Mouse (Mus musculus) hindbrain, embryonic 10.5 days (tissue): ENCODE results near the gene Olfr1416. TPM values are rescaled to one million over a fixed set of nuclear protein-coding genes. Genes with fewer than 3 reads are reported as not detected.

Experiments
- DNase-seq: peaks from one replicate; pipeline ENCODE4 v3.0.0-alpha.2; 2017; ENCODE audit warnings: low spot score
- H3K27ac ChIP-seq: fragments of 300-500 bp; sonication (generic); 2 replicates; pipeline ENCODE4 v1.5.1; 2016; ENCODE audit warnings: mild to moderate bottlenecking, moderate library complexity
- H3K27me3 ChIP-seq: fragments of 300-500 bp; sonication (generic); 2 replicates; pipeline ENCODE4 v1.6.1; 2016; ENCODE audit warnings: mild to moderate bottlenecking; ENCODE audit not compliant: poor library complexity, insufficient read depth, severe bottlenecking
- H3K36me3 ChIP-seq: fragments of 300-500 bp; sonication (generic); 2 replicates; pipeline ENCODE4 v1.6.1; 2016; ENCODE audit warnings: mild to moderate bottlenecking, moderate library complexity
- H3K4me1 ChIP-seq: fragments of 300-500 bp; sonication (generic); replicated peaks from 2 replicates; pipeline ENCODE4 v1.6.1; 2016; ENCODE audit warnings: mild to moderate bottlenecking
- H3K4me3 ChIP-seq: fragments of 300-500 bp; sonication (generic); 2 replicates; pipeline ENCODE4 v1.5.1; 2016; ENCODE audit warnings: mild to moderate bottlenecking, moderate library complexity
- H3K9me3 ChIP-seq: fragments of 300-500 bp; sonication (generic); 2 replicates; pipeline ENCODE4 v1.6.1; 2016; ENCODE audit warnings: mild to moderate bottlenecking, moderate library complexity
- WGBS: fragments of 180-500 bp; shearing (Covaris S2); methylation state at CpG from one replicate; pipeline ENCODE4 v1.1.7; 2016; 5-methylcytosine and 5-hydroxymethylcytosine counted together
- polyA plus RNA-seq: library from polyadenylated mRNA; unstranded; fragments of >200 nt; fragmentation: Nextera tagmentation; extraction: Ambion mirVana; gene quantifications from 2 replicates; pipeline ENCODE4 v1.2.1, GENCODE M21; 2016

The Olfr1416 gene
- polyA plus RNA-seq, 1 experiment from 2014 or later, result not detected

DNA sequence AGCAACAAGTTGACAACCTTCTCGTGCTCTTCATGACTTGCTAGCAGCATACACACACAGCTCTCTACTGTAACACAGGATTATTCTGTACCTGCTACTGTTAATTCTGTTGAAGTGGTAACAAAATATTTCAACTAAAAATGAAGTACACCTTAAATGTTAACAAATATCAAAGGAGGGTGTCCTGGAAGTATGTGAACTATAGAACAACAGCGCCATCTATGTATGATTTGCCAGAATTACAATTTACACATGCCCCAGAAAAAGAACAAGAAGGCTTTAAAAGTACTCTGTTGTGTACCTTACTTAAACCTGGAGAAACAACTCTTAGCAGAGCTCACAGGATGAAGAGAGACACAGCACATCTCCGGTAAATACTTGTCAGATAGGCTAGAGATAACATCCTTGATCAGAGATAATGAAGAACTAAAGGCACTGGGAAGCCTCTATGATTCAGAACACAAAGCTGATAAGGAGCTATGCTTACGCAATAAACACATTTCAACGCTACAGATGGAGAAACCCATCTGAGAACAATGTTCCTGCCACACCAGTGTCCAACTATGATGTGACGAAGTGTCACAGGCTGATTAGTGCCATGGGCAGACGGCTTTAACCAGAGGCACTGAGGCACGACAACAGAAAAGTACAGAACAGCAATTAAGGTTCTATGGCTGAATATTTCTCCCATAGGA lies 31.0 kb downstream of the Olfr1416 start:
- Histone ChIP-seq H3K4me1 (no peaks in the 10 kb centered on the region), H3K27me3 (no peaks in the 10 kb centered on the region), H3K36me3 (peaks cover 98% of the 10 kb centered on the region), H3K27ac (no peak overlapping the region), H3K4me3 (no peak overlapping the region), H3K9me3 (no peaks in the 10 kb centered on the region)
- no peak for DNase-seq
- 80% methylated on average over 8 of the region's 8 CpGs for WGBS

GRCm38 (mm10) chr1:92448293-92448692 lies 36.6 kb downstream of the Olfr1416 start:
- Histone ChIP-seq H3K36me3 (peaks cover 97% of the 10 kb centered on the region), H3K4me3 (no peak overlapping the region)

GRCm38 (mm10) chr1:92441453-92442063 lies 43.4 kb downstream of the Olfr1416 start:
- Histone ChIP-seq H3K27ac (0 out of 2 replicates have a peak overlapping the region, but pooled peaks have one; percentile 18), H3K4me3 (no peak overlapping the region), H3K9me3 (no peaks in the 10 kb centered on the region), H3K4me1 (peaks cover 20% of the 10 kb centered on the region), H3K36me3 (peaks cover 85% of the 10 kb centered on the region), H3K27me3 (no peaks in the 10 kb centered on the region)
- DNase-seq, result no peak
- WGBS, result 56% methylated on average over 6 of the region's 6 CpGs

More at GRCm38 (mm10) chr1:92448293-92448692, 36.6 kb downstream of the Olfr1416 start:
- H3K9me3 ChIP-seq, result no peaks in the 10 kb centered on the region
- no peak for DNase-seq
- no peaks in the 10 kb centered on the region for H3K4me1 ChIP-seq
- 86% methylated on average over 3 of the region's 3 CpGs for WGBS
- no peak overlapping the region for H3K27ac ChIP-seq
- H3K27me3 ChIP-seq, result no peaks in the 10 kb centered on the region

DNA sequence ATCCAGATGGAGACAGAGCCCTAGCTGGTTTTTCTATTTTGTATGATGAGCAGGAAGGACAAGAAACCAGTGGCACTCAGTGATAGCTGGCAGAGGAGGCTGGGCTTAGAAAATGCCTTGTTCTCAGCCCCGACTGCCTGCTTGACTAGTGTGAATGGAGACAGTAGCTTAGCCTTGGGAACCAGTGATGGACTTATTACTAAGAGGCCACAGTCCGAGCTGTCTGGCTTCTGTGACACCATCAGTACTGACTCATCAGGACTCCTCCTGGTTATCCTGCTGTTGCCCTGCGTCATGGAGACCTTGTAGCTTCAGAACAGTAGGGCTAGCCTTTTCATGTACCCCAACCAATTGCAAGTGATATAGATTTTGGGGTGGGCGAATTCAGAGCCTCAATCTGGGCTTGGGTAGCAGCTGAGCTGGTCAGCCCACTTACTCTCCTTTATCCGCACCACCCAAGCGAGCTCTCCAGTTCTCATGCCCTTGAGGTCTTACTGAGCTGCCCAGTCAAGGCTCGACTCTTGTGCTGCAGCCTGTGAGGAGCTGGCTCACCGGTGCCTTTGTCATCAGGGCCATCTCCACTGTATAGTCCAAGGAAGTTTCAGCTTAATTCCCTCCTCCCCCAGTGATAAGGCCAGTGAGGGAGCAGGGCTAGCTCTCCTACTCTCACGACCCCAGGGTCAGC lies 44.7 kb downstream of the Olfr1416 start:
- no peak overlapping the region for H3K27ac ChIP-seq
- H3K36me3 ChIP-seq, result peaks cover 73% of the 10 kb centered on the region
- no peaks in the 10 kb centered on the region for H3K27me3 ChIP-seq
- 88% methylated on average over 9 of the region's 9 CpGs for WGBS
- H3K9me3 ChIP-seq, result no peaks in the 10 kb centered on the region
- H3K4me3 ChIP-seq, result no peak overlapping the region
- H3K4me1 ChIP-seq, result peaks cover 20% of the 10 kb centered on the region
- no peak for DNase-seq

DNA sequence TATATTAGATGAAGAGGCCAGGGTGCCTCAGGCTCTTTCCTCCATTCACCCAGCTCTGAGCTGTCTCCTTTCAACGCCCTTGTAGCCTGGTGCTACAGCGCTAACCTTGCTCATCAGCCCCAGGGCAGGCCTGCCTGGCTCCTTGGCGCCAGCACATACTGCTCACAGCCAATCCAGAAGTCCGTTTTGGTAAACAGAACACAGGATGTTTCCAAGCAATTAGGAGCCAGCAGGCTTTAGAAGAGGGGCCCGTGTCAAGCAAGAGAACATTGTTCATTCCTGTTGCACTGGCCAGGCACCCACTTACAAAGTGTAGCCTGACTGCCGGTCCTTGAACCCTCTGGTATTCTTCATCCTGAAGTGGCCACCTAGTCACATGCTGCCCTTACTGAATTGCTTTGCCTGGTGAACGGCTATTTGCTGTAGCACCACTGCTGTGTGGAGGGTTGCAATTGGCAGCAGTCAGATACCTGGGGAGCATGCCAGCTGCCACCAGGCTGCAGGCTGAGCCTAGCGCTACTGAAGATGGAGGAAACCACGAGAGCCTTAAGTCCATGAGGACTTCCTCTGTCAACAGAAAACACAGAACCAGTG lies 47.1 kb downstream of the Olfr1416 start:
- Histone ChIP-seq H3K27me3 (no peaks in the 10 kb centered on the region), H3K27ac (peak overlapping the region; percentile 13; the same call in 1 of the 2 replicates), H3K9me3 (no peaks in the 10 kb centered on the region), H3K4me1 (peaks cover 22% of the 10 kb centered on the region), H3K36me3 (peaks cover 50% of the 10 kb centered on the region), H3K4me3 (no peak overlapping the region)
- no peak for DNase-seq
- WGBS, result 61% methylated on average over 9 of the region's 9 CpGs

DNA sequence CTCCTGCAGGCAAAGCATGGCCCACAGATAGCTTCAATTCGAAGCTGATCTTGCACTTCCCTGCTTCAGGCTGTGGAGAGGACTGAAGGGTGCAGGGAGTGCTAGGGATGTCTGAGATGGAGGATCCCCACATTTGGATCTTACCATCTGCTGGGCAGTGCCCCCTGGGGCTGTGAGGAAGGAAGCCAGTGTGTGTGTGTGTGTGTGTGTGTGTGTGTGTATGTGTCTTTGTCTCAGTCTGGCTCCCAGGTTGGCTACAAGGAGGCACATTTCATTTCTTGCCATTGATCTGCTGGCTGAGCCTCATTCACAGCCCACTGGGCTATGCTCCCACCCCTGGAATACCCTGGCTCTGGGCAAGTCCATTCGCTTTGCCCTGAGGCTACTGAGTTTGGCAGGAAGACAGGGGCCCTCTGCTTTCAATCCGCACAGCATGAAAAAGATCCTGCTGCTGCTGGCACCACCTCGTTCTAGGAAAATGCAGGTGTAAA lies 48.0 kb downstream of the Olfr1416 start:
- DNase-seq, result no peak
- H3K4me3 ChIP-seq, result no peak overlapping the region
- no peak overlapping the region for H3K27ac ChIP-seq
- WGBS, result 53% methylated on average over 4 of the region's 4 CpGs
- no peaks in the 10 kb centered on the region for H3K9me3 ChIP-seq
- no peaks in the 10 kb centered on the region for H3K27me3 ChIP-seq
- peaks cover 41% of the 10 kb centered on the region for H3K36me3 ChIP-seq
- H3K4me1 ChIP-seq, result peaks cover 31% of the 10 kb centered on the region

DNA sequence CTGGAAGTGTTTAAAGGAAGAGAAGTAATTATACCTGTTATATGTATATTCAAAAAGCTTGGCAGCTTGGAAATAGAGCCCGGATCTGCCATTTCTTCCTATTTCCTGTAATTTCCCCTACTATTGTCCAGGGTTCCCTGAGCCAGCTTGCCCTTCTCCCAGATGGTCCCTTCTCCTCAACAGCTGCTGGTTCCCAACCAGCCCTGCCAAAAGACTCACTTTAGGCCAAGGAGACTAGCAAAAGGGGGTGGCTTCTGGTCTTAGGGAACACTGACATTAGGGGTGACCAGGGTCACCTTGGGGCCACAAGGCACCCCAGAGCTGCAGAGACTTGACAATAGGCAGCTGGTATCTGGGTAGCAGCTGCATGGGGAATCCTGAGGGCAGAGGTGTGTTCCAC lies 49.9 kb downstream of the Olfr1416 start:
- Histone ChIP-seq H3K36me3 (peaks cover 25% of the 10 kb centered on the region), H3K27ac (no peak overlapping the region), H3K9me3 (no peaks in the 10 kb centered on the region), H3K4me3 (no peak overlapping the region), H3K4me1 (peaks cover 38% of the 10 kb centered on the region), H3K27me3 (no peaks in the 10 kb centered on the region)
- 86% methylated on average over 1 of the region's 1 CpGs for WGBS
- no peak for DNase-seq

DNA sequence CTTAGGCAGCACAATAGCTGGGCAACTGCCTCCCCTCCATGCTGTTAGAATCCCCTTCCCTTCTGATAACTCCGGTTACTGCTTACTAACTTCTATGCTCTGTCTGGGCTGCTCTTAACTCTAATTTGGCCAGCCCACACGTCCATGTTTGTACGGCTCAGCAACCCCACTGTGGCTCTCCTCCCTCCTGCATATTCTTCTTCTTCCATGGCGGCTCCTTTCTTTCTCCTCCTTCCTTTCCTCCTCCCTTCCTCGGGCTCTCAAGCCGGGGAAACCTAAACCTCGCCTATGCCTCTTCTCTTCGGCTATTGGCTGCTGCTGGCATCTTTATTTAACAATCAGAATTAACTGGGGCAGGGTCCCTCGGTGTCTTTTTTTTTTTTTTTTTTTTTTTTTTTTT lies 52.1 kb downstream of the Olfr1416 start:
- no peak for DNase-seq
- peaks cover 29% of the 10 kb centered on the region for H3K4me1 ChIP-seq
- WGBS, result 68% methylated on average over 9 of the region's 9 CpGs

GRCm38 (mm10) chr1:92432098-92432497 lies 52.8 kb downstream of the Olfr1416 start:
- no peaks in the 10 kb centered on the region for H3K9me3 ChIP-seq
- peak; percentile 29 for DNase-seq
- 38% methylated on average over 4 of the region's 4 CpGs for WGBS
- H3K4me3 ChIP-seq, result no peak overlapping the region
- H3K4me1 ChIP-seq, result peaks cover 22% of the 10 kb centered on the region
- no peaks in the 10 kb centered on the region for H3K27me3 ChIP-seq
- peak overlapping the region; percentile 70; the same call in 1 of the 2 replicates for H3K27ac ChIP-seq
- H3K36me3 ChIP-seq, result no peaks in the 10 kb centered on the region

More for the DNA sequence above, 52.1 kb downstream of the Olfr1416 start:
- Histone ChIP-seq H3K9me3 (no peaks in the 10 kb centered on the region), H3K27me3 (no peaks in the 10 kb centered on the region), H3K36me3 (peaks cover 3% of the 10 kb centered on the region), H3K4me3 (no peak overlapping the region), H3K27ac (0 out of 2 replicates have a peak overlapping the region, but pooled peaks have one; percentile 70)

DNA sequence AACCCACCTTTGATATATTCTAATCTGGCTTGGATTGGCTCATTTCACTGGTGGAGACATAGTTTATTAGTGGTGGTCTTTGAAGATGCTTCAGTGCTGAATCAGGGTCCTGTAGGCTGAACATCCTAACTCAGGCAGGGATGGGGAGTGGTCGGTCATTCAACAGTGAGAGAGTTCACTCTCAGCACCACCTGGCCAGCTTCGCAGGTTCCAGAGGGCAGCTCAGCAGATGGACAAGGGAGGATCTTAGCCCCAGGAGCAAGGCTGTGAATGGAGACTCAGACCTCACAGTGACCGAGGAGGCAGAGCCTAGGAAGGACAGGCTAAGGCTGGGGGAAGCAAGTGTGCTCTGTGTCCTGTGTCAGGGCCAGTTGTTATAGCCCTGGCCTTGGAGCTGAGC lies 53.5 kb downstream of the Olfr1416 start:
- no peak overlapping the region for H3K4me3 ChIP-seq
- H3K27me3 ChIP-seq, result no peaks in the 10 kb centered on the region
- WGBS, result 77% methylated on average over 3 of the region's 3 CpGs
- 0 out of 2 replicates have a peak overlapping the region, but pooled peaks have one; percentile 35 for H3K27ac ChIP-seq
- no peak for DNase-seq
- no peaks in the 10 kb centered on the region for H3K36me3 ChIP-seq
- H3K9me3 ChIP-seq, result no peaks in the 10 kb centered on the region
- H3K4me1 ChIP-seq, result peaks cover 18% of the 10 kb centered on the region

DNA sequence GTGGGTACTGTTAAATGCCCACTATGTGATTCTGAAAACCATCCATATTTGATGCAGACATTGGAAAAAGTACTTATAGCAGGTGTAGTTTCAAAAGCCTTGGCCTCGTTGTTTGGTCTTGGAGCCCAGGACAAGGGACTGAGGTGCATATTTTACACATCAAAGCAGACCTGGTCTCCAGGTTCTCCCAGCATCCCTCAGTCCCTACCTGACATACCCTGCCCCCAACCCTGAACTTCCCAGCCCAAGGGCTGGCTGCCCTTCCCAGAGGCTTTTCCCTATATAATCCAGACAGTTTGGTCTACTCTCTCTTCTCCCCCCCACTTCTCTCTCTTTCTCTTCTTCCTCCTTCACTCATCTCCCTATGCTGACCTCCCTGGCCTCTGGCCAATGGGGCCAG lies 53.9 kb downstream of the Olfr1416 start:
- no peak for DNase-seq
- Histone ChIP-seq H3K4me3 (no peak overlapping the region), H3K36me3 (no peaks in the 10 kb centered on the region), H3K27me3 (no peaks in the 10 kb centered on the region), H3K4me1 (peaks cover 18% of the 10 kb centered on the region), H3K9me3 (no peaks in the 10 kb centered on the region), H3K27ac (no peak overlapping the region)
- 85% methylated on average over 1 of the region's 1 CpGs for WGBS
